Mouse (Mus musculus): ENCODE data around the gene Gpr162.

DNA sequence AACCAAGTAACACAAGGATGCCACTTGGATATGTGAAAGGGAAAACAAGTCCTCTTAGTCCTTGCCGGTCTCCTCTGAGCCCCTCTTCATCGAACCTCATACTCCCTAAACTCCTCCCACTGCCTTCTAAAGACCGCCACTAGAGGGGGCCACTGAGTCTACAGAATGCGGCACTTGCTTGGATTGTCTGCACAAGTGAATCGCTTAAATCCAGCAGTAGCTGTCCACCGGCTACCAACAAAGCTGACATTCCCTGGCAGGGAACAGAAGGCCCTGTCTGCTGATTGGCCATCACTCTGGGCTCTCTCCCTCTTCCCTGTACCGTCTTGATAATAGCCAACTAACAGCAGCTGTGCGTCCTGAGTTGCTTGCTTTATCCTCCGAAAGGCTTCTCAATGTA lies 16.5 kb downstream of the Gpr162 start:
- TF ChIP-seq CTCF (IDR thresholded peaks at IDR 0.05; ENCODE audit: control insufficient read depth, insufficient read depth, low read length) (peak; percentile 85), POLR2A (IDR thresholded peaks at IDR 0.05; ENCODE audit: borderline replicate concordance, control insufficient read depth, low read depth, low read length) (no peak)

Measured in bone marrow, adult 2 months (tissue).